Mouse (Mus musculus): Measurements from ENCODE around the gene Rab5b. TPM values are rescaled to one million over a fixed set of nuclear protein-coding genes. Genes with fewer than 3 reads are reported as not detected.
"Not testable (repeated sequence)": the region's sequence is repeated elsewhere in the genome, so short reads cannot be mapped to it uniquely, and the experiment has no call there.

Rab5b gene
- polyA plus RNA-seq, 1 experiment from 2014 or later: 123 TPM

- H3K27ac ChIP-seq; H3K27me3 ChIP-seq (replicated peaks); H3K4me1 ChIP-seq; ATAC-seq (replicated peaks); H3K9me3 ChIP-seq; H3K4me3 ChIP-seq; H3K9ac ChIP-seq; H3K4me2 ChIP-seq: not testable (repeated sequence)
- WGBS: 89% methylated on average over 5 of the region's 5 CpGs
- peaks cover 25% of the 10 kb centered on the region for H3K36me3 ChIP-seq (replicated peaks)
Measured at GRCm38 (mm10) chr10:128630306-128630705, 65.8 kb downstream of the Rab5b start.

GRCm38 (mm10) chr10:128629746-128630145 lies 66.3 kb downstream of the Rab5b start:
- Histone ChIP-seq H3K4me2 (no peak overlapping the region), H3K27me3 (replicated peaks) (no peaks in the 10 kb centered on the region), H3K9me3 (no peaks in the 10 kb centered on the region), H3K27ac (no peak overlapping the region), H3K4me1 (peaks cover 9% of the 10 kb centered on the region), H3K36me3 (replicated peaks) (peaks cover 23% of the 10 kb centered on the region), H3K4me3 (no peak overlapping the region), H3K9ac (no peak overlapping the region)
- ATAC-seq (replicated peaks): no peak
- 68% methylated on average over 2 of the region's 2 CpGs for WGBS

GRCm38 (mm10) chr10:128627398-128628317 lies 68.4 kb downstream of the Rab5b start:
- H3K27me3 ChIP-seq (replicated peaks): no peaks in the 10 kb centered on the region
- ATAC-seq (replicated peaks): no peak
- WGBS: 91% methylated on average over 10 of the region's 10 CpGs
- H3K4me1 ChIP-seq: peaks cover 9% of the 10 kb centered on the region
- no peaks in the 10 kb centered on the region for H3K9me3 ChIP-seq
- H3K4me2 ChIP-seq: 0 out of 2 replicates have a peak overlapping the region, but pooled peaks have one; percentile 48
- no peak overlapping the region for H3K4me3 ChIP-seq
- H3K9ac ChIP-seq: no peak overlapping the region
- peaks cover 12% of the 10 kb centered on the region for H3K36me3 ChIP-seq (replicated peaks)
- H3K27ac ChIP-seq: peak overlapping the region; percentile 87; the same call in 1 of the 2 replicates

Other genes starting within 250 kb of the Rab5b start
- 201 and 209 TPM in 2 replicates for gene Smarcc2, start 237.0 kb downstream of the Rab5b start, polyA plus RNA-seq (2015; fragmentation: Nextera tagmentation; extraction: Ambion mirVana)
- 892 and 955 TPM in 2 replicates for gene Myl6, start 202.1 kb downstream of the Rab5b start, polyA plus RNA-seq (2015; fragmentation: Nextera tagmentation; extraction: Ambion mirVana)
- gene Myl6b, start 197.6 kb downstream of the Rab5b start, polyA plus RNA-seq (2015; fragmentation: Nextera tagmentation; extraction: Ambion mirVana): 5.4 and 5.7 TPM in 2 replicates
- 10.5 and 11.1 TPM in 2 replicates for gene Esyt1, start 170.4 kb downstream of the Rab5b start, polyA plus RNA-seq (2015; fragmentation: Nextera tagmentation; extraction: Ambion mirVana)
- gene Zc3h10, start 148.5 kb downstream of the Rab5b start, polyA plus RNA-seq (2015; fragmentation: Nextera tagmentation; extraction: Ambion mirVana): 20.8 and 22.7 TPM in 2 replicates
- 2,126 and 2,161 TPM in 2 replicates for gene Rpl41, start 147.0 kb downstream of the Rab5b start, polyA plus RNA-seq (2015; fragmentation: Nextera tagmentation; extraction: Ambion mirVana)
- gene Pa2g4, start 130.3 kb downstream of the Rab5b start, polyA plus RNA-seq (2015; fragmentation: Nextera tagmentation; extraction: Ambion mirVana): 125 and 128 TPM in 2 replicates
- gene Erbb3, start 106.6 kb downstream of the Rab5b start, polyA plus RNA-seq (2015; fragmentation: Nextera tagmentation; extraction: Ambion mirVana): 0.42 and 0.56 TPM in 2 replicates
- gene Rps26, start 69.5 kb downstream of the Rab5b start, polyA plus RNA-seq (2015; fragmentation: Nextera tagmentation; extraction: Ambion mirVana): 322 and 332 TPM in 2 replicates
- gene Ikzf4, start 50.3 kb downstream of the Rab5b start, polyA plus RNA-seq (2015; fragmentation: Nextera tagmentation; extraction: Ambion mirVana): 23.0 and 23.1 TPM in 2 replicates
- gene Suox, start 22.2 kb downstream of the Rab5b start, polyA plus RNA-seq (2015; fragmentation: Nextera tagmentation; extraction: Ambion mirVana): 14.3 and 16.7 TPM in 2 replicates
- gene Pmel, start 7.9 kb upstream of the Rab5b start, polyA plus RNA-seq (2015; fragmentation: Nextera tagmentation; extraction: Ambion mirVana): 0.54 and 0.88 TPM in 2 replicates
- 15.1 and 18.6 TPM in 2 replicates for gene Cdk2, start 8.8 kb upstream of the Rab5b start, polyA plus RNA-seq (2015; fragmentation: Nextera tagmentation; extraction: Ambion mirVana)
- gene Dgka, start 48.6 kb upstream of the Rab5b start, polyA plus RNA-seq (2015; fragmentation: Nextera tagmentation; extraction: Ambion mirVana): 7.6 and 7.8 TPM in 2 replicates
- 45.8 and 47.6 TPM in 2 replicates for gene Pym1, start 51.6 kb upstream of the Rab5b start, polyA plus RNA-seq (2015; fragmentation: Nextera tagmentation; extraction: Ambion mirVana)
- 0.58 and 0.79 TPM in 2 replicates for gene Mmp19, start 94.6 kb upstream of the Rab5b start, polyA plus RNA-seq (2015; fragmentation: Nextera tagmentation; extraction: Ambion mirVana)
- gene Dnajc14, start 107.8 kb upstream of the Rab5b start, polyA plus RNA-seq (2015; fragmentation: Nextera tagmentation; extraction: Ambion mirVana): 59.4 and 60.8 TPM in 2 replicates
- gene Tmem198b, start 108.1 kb upstream of the Rab5b start, polyA plus RNA-seq (2015; fragmentation: Nextera tagmentation; extraction: Ambion mirVana): 16.0 and 17.6 TPM in 2 replicates
- 145 and 155 TPM in 2 replicates for gene Sarnp, start 121.1 kb upstream of the Rab5b start, polyA plus RNA-seq (2015; fragmentation: Nextera tagmentation; extraction: Ambion mirVana)
- gene Ormdl2, start 125.4 kb upstream of the Rab5b start, polyA plus RNA-seq (2015; fragmentation: Nextera tagmentation; extraction: Ambion mirVana): 21.9 and 22.7 TPM in 2 replicates
- gene Gdf11, start 195.5 kb upstream of the Rab5b start, polyA plus RNA-seq (2015; fragmentation: Nextera tagmentation; extraction: Ambion mirVana): 10.3 and 10.9 TPM in 2 replicates
- gene Cd63, start 204.7 kb upstream of the Rab5b start, polyA plus RNA-seq (2015; fragmentation: Nextera tagmentation; extraction: Ambion mirVana): 154 and 184 TPM in 2 replicates
- 12.9 and 15.4 TPM in 2 replicates for gene Rdh5, start 226.6 kb upstream of the Rab5b start, polyA plus RNA-seq (2015; fragmentation: Nextera tagmentation; extraction: Ambion mirVana)
- gene Bloc1s1, start 227.8 kb upstream of the Rab5b start, polyA plus RNA-seq (2015; fragmentation: Nextera tagmentation; extraction: Ambion mirVana): 259 and 262 TPM in 2 replicates
- 5.1 and 5.5 TPM in 2 replicates for gene Itga7, start 237.6 kb upstream of the Rab5b start, polyA plus RNA-seq (2015; fragmentation: Nextera tagmentation; extraction: Ambion mirVana)